Mouse (Mus musculus): ENCODE measurements at regions not wholly inside any gene's neighbourhood (a gene's known extent, or its start where the extent isn't known, plus 50 kb on each side); places are given as distances from the start of the nearest gene placed in this dataset.

GRCm38 (mm10) chr3:82781464-82781863 lies 94.8 kb downstream of the Rbm46 start:
- no peak for ATAC-seq (replicated peaks; ENCODE audit: insufficient number of reproducible peaks, low FRiP score, low TSS enrichment)
- H3K9me3 ChIP-seq (replicated peaks; ENCODE audit: control insufficient read depth, low read length), result no peaks in the 10 kb centered on the region
- H3K9ac ChIP-seq (ENCODE audit: low read depth, low read length), result no peak overlapping the region
- H3K36me3 ChIP-seq (ENCODE audit: control insufficient read depth, insufficient read depth, low read length), result no peaks in the 10 kb centered on the region
- no peak overlapping the region for H3K4me3 ChIP-seq (ENCODE audit: low read depth, low read length)
- H3K4me1 ChIP-seq (ENCODE audit: control insufficient read depth, insufficient read depth, low read length), result no peaks in the 10 kb centered on the region
- WGBS (ENCODE audit: insufficient replicate concordance), result 68% methylated on average over 1 of the region's 1 CpGs
- H3K27ac ChIP-seq (ENCODE audit: low read depth, low read length), result no peak overlapping the region
- H3K4me2 ChIP-seq, result no peak overlapping the region
- H3K27me3 ChIP-seq (ENCODE audit: control insufficient read depth, insufficient read depth, low read length), result no peaks in the 10 kb centered on the region

DNA sequence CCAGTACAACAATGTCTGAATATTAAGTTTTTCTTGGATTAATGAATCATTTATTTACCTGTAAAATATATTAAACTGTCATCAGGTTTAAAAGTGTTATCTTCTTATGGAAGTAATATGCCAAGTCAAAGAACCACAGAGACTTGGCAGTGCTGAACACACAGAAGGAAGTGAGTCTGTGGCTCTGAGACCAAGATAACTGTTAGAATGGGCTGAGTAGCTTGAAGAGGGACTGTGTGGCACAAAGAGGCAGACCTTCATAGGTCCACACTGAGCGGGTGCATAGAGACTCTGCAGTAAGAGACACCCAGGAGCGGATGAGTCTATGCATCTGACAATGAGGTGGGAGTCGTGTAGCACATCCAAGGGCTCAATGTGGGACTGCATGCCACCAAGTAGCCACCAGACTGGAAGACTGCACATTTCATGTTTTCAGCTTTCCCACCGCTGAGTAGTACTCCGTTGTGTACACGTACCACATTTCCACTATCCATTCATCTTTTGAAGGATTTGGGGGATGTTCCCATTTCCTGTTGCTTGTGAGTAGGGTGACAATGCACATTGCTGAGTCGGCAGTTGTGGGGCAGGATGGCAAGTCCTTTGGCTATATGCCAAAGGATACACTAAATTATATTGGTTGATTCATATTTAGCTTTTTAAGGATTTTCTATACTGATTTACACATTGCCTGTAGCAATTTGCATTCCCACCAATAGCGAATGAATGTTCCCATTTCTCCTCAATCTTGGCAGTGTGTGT lies 105.6 kb downstream of the Rbm46 start:
- no peak overlapping the region for H3K4me3 ChIP-seq (ENCODE audit: low read depth, low read length)
- ATAC-seq (replicated peaks; ENCODE audit: insufficient number of reproducible peaks, low FRiP score, low TSS enrichment), result no peak
- no peak overlapping the region for H3K27ac ChIP-seq (ENCODE audit: low read depth, low read length)
- no peaks in the 10 kb centered on the region for H3K9me3 ChIP-seq (replicated peaks; ENCODE audit: control insufficient read depth, low read length)
- WGBS (ENCODE audit: insufficient replicate concordance), result 86% methylated on average over 8 of the region's 8 CpGs
- H3K4me2 ChIP-seq, result no peak overlapping the region
- no peak overlapping the region for H3K9ac ChIP-seq (ENCODE audit: low read depth, low read length)
- no peaks in the 10 kb centered on the region for H3K36me3 ChIP-seq (ENCODE audit: control insufficient read depth, insufficient read depth, low read length)
- no peaks in the 10 kb centered on the region for H3K27me3 ChIP-seq (ENCODE audit: control insufficient read depth, insufficient read depth, low read length)
- no peaks in the 10 kb centered on the region for H3K4me1 ChIP-seq (ENCODE audit: control insufficient read depth, insufficient read depth, low read length)

DNA sequence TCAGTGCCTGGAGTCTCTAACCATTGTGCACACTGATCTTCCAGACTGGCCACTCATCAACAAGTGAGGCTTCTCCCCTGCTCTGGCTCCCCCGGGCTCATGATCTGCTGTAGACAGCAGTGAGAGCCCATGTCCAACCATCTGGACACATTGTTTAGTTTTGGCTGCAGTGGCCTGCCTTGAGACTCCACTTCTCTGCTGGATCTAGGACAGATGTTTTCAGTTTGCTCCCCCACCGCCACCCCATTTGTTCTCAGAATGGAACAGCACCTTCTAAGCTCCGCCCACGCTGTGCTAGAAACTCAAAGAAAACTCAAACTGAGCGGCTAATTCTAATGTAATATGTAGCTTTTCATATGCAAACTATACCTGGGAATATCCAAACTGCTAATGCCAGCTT lies 108.8 kb downstream of the Rbm46 start:
- Histone ChIP-seq H3K9ac (ENCODE audit: low read depth, low read length) (no peak overlapping the region), H3K9me3 (replicated peaks; ENCODE audit: control insufficient read depth, low read length) (no peaks in the 10 kb centered on the region), H3K36me3 (ENCODE audit: control insufficient read depth, insufficient read depth, low read length) (no peaks in the 10 kb centered on the region), H3K27ac (ENCODE audit: low read depth, low read length) (no peak overlapping the region), H3K4me2 (no peak overlapping the region), H3K4me3 (ENCODE audit: low read depth, low read length) (no peak overlapping the region), H3K4me1 (ENCODE audit: control insufficient read depth, insufficient read depth, low read length) (no peaks in the 10 kb centered on the region), H3K27me3 (ENCODE audit: control insufficient read depth, insufficient read depth, low read length) (no peaks in the 10 kb centered on the region)
- 67% methylated on average over 5 of the region's 5 CpGs for WGBS (ENCODE audit: insufficient replicate concordance)
- ATAC-seq (replicated peaks; ENCODE audit: insufficient number of reproducible peaks, low FRiP score, low TSS enrichment), result no peak

DNA sequence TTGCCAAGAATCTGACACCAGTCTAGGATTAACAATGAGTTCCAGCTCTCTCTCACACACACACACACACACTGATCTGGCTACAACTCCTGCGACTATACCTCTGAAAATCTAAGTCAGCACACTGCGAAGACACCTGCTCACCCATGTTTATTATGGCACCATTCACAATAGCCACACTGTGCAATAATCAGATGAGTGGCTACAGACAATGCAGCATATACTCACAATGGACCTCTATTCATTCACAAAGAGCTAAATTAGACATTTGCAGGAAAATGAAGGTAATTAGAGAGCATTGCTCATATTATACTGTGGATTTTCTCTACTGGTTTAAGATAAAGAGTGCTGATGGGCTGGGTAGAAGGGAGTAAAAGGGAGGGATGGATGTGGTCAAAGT lies 116.3 kb downstream of the Rbm46 start:
- Histone ChIP-seq H3K9me3 (replicated peaks; ENCODE audit: control insufficient read depth, low read length) (no peaks in the 10 kb centered on the region), H3K4me2 (no peak overlapping the region), H3K27me3 (ENCODE audit: control insufficient read depth, insufficient read depth, low read length) (no peaks in the 10 kb centered on the region), H3K9ac (ENCODE audit: low read depth, low read length) (no peak overlapping the region), H3K4me3 (ENCODE audit: low read depth, low read length) (no peak overlapping the region), H3K27ac (ENCODE audit: low read depth, low read length) (no peak overlapping the region), H3K36me3 (ENCODE audit: control insufficient read depth, insufficient read depth, low read length) (no peaks in the 10 kb centered on the region), H3K4me1 (ENCODE audit: control insufficient read depth, insufficient read depth, low read length) (no peaks in the 10 kb centered on the region)
- 78% methylated on average over 2 of the region's 2 CpGs for WGBS (ENCODE audit: insufficient replicate concordance)
- ATAC-seq (replicated peaks; ENCODE audit: insufficient number of reproducible peaks, low FRiP score, low TSS enrichment), result no peak

- no peak for ATAC-seq (replicated peaks; ENCODE audit: insufficient number of reproducible peaks, low FRiP score, low TSS enrichment)
- Histone ChIP-seq H3K9me3 (replicated peaks; ENCODE audit: control insufficient read depth, low read length) (no peaks in the 10 kb centered on the region), H3K36me3 (ENCODE audit: control insufficient read depth, insufficient read depth, low read length) (no peaks in the 10 kb centered on the region), H3K9ac (ENCODE audit: low read depth, low read length) (no peak overlapping the region), H3K4me2 (no peak overlapping the region), H3K4me3 (ENCODE audit: low read depth, low read length) (no peak overlapping the region), H3K4me1 (ENCODE audit: control insufficient read depth, insufficient read depth, low read length) (no peaks in the 10 kb centered on the region), H3K27ac (ENCODE audit: low read depth, low read length) (no peak overlapping the region), H3K27me3 (ENCODE audit: control insufficient read depth, insufficient read depth, low read length) (no peaks in the 10 kb centered on the region)
- WGBS (ENCODE audit: insufficient replicate concordance), result 65% methylated on average over 1 of the region's 1 CpGs
Measured at GRCm38 (mm10) chr3:82758967-82759366, 117.3 kb downstream of the Rbm46 start.

GRCm38 (mm10) chr3:82725546-82725945 lies 150.7 kb downstream of the Rbm46 start:
- Histone ChIP-seq H3K4me1 (ENCODE audit: control insufficient read depth, insufficient read depth, low read length) (no peaks in the 10 kb centered on the region), H3K27me3 (ENCODE audit: control insufficient read depth, insufficient read depth, low read length) (no peaks in the 10 kb centered on the region), H3K4me2 (no peak overlapping the region), H3K36me3 (ENCODE audit: control insufficient read depth, insufficient read depth, low read length) (no peaks in the 10 kb centered on the region), H3K27ac (ENCODE audit: low read depth, low read length) (no peak overlapping the region), H3K9ac (ENCODE audit: low read depth, low read length) (no peak overlapping the region), H3K9me3 (replicated peaks; ENCODE audit: control insufficient read depth, low read length) (no peaks in the 10 kb centered on the region), H3K4me3 (ENCODE audit: low read depth, low read length) (no peak overlapping the region)
- no peak for ATAC-seq (replicated peaks; ENCODE audit: insufficient number of reproducible peaks, low FRiP score, low TSS enrichment)
- 26% methylated on average over 3 of the region's 3 CpGs for WGBS (ENCODE audit: insufficient replicate concordance)

- Histone ChIP-seq H3K36me3 (ENCODE audit: control insufficient read depth, insufficient read depth, low read length) (no peaks in the 10 kb centered on the region), H3K4me2 (no peak overlapping the region), H3K27me3 (ENCODE audit: control insufficient read depth, insufficient read depth, low read length) (no peaks in the 10 kb centered on the region), H3K4me1 (ENCODE audit: control insufficient read depth, insufficient read depth, low read length) (no peaks in the 10 kb centered on the region), H3K9me3 (replicated peaks; ENCODE audit: control insufficient read depth, low read length) (no peaks in the 10 kb centered on the region), H3K27ac (ENCODE audit: low read depth, low read length) (no peak overlapping the region), H3K9ac (ENCODE audit: low read depth, low read length) (no peak overlapping the region), H3K4me3 (ENCODE audit: low read depth, low read length) (no peak overlapping the region)
- WGBS (ENCODE audit: insufficient replicate concordance), result 83% methylated on average over 4 of the region's 4 CpGs
- no peak for ATAC-seq (replicated peaks; ENCODE audit: insufficient number of reproducible peaks, low FRiP score, low TSS enrichment)
Measured at GRCm38 (mm10) chr3:82707628-82708027, 159.7 kb upstream of the Npy2r start.

DNA sequence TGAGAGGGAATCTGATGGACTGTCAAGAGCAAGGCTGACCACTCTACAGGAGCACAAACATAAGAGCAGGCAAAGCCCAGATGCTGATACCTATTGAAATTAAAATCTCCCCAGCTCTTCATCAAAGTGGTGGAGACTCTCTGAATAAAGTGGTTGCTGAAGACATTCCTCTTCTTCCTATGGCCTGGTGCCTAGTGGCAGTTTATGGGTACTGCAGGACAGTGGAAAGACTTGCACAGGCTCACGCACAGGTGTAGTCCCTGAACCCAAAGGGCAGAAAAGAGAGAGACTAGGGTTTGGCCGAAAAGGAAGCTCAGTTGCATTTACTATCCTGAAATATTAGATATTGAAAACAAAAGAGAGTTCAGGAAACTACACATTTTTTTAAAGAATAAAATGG lies 144.2 kb upstream of the Npy2r start:
- H3K27me3 ChIP-seq (ENCODE audit: control insufficient read depth, insufficient read depth, low read length), result no peaks in the 10 kb centered on the region
- no peak overlapping the region for H3K4me3 ChIP-seq (ENCODE audit: low read depth, low read length)
- 85% methylated on average over 2 of the region's 2 CpGs for WGBS (ENCODE audit: insufficient replicate concordance)
- no peaks in the 10 kb centered on the region for H3K36me3 ChIP-seq (ENCODE audit: control insufficient read depth, insufficient read depth, low read length)
- no peak overlapping the region for H3K9ac ChIP-seq (ENCODE audit: low read depth, low read length)
- H3K9me3 ChIP-seq (replicated peaks; ENCODE audit: control insufficient read depth, low read length), result no peaks in the 10 kb centered on the region
- ATAC-seq (replicated peaks; ENCODE audit: insufficient number of reproducible peaks, low FRiP score, low TSS enrichment), result no peak
- H3K27ac ChIP-seq (ENCODE audit: low read depth, low read length), result no peak overlapping the region
- no peaks in the 10 kb centered on the region for H3K4me1 ChIP-seq (ENCODE audit: control insufficient read depth, insufficient read depth, low read length)
- H3K4me2 ChIP-seq, result no peak overlapping the region

DNA sequence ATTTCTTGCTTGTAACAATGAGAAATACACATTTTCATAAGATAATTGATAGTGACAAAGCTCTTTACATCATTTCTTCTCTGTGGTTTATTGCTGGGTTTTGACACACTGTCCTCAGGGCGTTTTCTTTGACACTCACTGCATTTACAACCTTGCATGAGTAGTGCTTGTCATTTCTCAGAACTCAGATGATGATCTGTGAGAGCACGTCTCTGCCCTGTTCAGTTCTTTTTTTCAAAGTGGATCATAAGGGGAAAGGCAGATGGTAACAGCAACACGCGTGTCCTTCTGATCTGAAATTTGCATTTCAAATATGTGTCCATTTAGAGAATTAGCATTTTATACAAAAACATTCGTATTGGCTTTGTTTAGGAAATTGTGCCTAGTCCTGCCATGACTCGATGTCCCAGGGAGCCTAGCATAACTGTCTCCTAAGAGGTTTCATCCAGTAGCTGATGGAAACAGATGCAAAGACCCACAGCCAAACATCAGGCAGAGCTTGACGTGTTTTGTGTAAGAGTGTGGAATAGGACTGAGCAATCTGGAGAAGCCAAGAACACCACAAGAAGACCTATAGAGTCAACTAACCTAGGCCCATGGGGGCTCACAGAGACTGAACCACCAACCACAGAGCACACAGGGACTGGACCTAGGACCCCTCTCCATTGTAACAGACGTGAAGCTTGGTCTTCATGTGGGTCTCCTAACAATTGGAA lies 108.4 kb upstream of the Npy2r start:
- Histone ChIP-seq H3K4me3 (ENCODE audit: low read depth, low read length) (no peak overlapping the region), H3K27ac (ENCODE audit: low read depth, low read length) (no peak overlapping the region), H3K4me1 (ENCODE audit: control insufficient read depth, insufficient read depth, low read length) (no peaks in the 10 kb centered on the region), H3K9ac (ENCODE audit: low read depth, low read length) (no peak overlapping the region), H3K27me3 (ENCODE audit: control insufficient read depth, insufficient read depth, low read length) (no peaks in the 10 kb centered on the region), H3K36me3 (ENCODE audit: control insufficient read depth, insufficient read depth, low read length) (no peaks in the 10 kb centered on the region), H3K9me3 (replicated peaks; ENCODE audit: control insufficient read depth, low read length) (no peaks in the 10 kb centered on the region), H3K4me2 (no peak overlapping the region)
- 80% methylated on average over 8 of the region's 8 CpGs for WGBS (ENCODE audit: insufficient replicate concordance)
- no peak for ATAC-seq (replicated peaks; ENCODE audit: insufficient number of reproducible peaks, low FRiP score, low TSS enrichment)

All from heart, embryonic 11.5 days (tissue).